In genomic region chr4:119293574-119294258, GRCm38 (mm10) we compare ENCODE assay signal across 8 mouse cellular contexts. TPM values are rescaled to one million over a fixed set of nuclear protein-coding genes. Genes with fewer than 3 reads are reported as not detected.
DNase-seq lines count a peak whose midpoint lies in the region; ATAC-seq and TF ChIP-seq lines count a peak whose summit lies in the region.

No protein-coding gene starts in this region.

- peak overlapping the region; percentile 96 for H3K4me3 ChIP-seq in heart, embryonic 10.5 days
- H3K4me3 ChIP-seq in brown adipose tissue, adult 24 weeks (ENCODE audit: insufficient read depth, low read depth, low read length), result peak overlapping the region; percentile 81
- peak overlapping the region; percentile 92 for H3K4me3 ChIP-seq in forebrain, embryonic 14.5 days (ENCODE audit: low read depth, low read length)
- peak overlapping the region; percentile 87 for H3K4me3 ChIP-seq in hindbrain, postnatal 0 days (ENCODE audit: low read length)
- peak overlapping the region; percentile 84 for H3K4me3 ChIP-seq in limb, embryonic 14.5 days (replicated peaks; ENCODE audit: low read length)
- peak overlapping the region; percentile 92 for H3K4me3 ChIP-seq in midbrain, postnatal 0 days (ENCODE audit: low read depth, low read length)
- peak overlapping the region; percentile 71 for H3K4me3 ChIP-seq in stomach, embryonic 16.5 days (replicated peaks; ENCODE audit: low read length)

- no peak for TF ChIP-seq CTCF in hindbrain, postnatal 0 days (IDR thresholded peaks at IDR 0.05; ENCODE audit: low read depth)
- TF ChIP-seq CTCF in midbrain, postnatal 0 days (IDR thresholded peaks at IDR 0.05), result no peak

- TF ChIP-seq POLR2A in limb, embryonic 14.5 days (IDR thresholded peaks at IDR 0.05; ENCODE audit: borderline replicate concordance, extremely low read depth, insufficient read depth, insufficient read length), result no peak

- peak overlapping the region; percentile 99 for H3K27ac ChIP-seq in heart, embryonic 10.5 days
- peak overlapping the region; percentile 55 for H3K27ac ChIP-seq in brown adipose tissue, adult 24 weeks (replicated peaks; ENCODE audit: low read depth, low read length)
- peak overlapping the region; percentile 82 for H3K27ac ChIP-seq in forebrain, embryonic 14.5 days (ENCODE audit: low read depth, low read length)
- H3K27ac ChIP-seq in hindbrain, postnatal 0 days, result peak overlapping the region; percentile 84
- peak overlapping the region; percentile 79 for H3K27ac ChIP-seq in limb, embryonic 14.5 days (replicated peaks; ENCODE audit: low read depth, low read length)
- H3K27ac ChIP-seq in midbrain, postnatal 0 days (ENCODE audit: low read depth, low read length), result peak overlapping the region; percentile 93
- H3K27ac ChIP-seq in stomach, embryonic 16.5 days (ENCODE audit: low read length), result peak overlapping the region; percentile 79

- no peaks in the 10 kb centered on the region for H3K27me3 ChIP-seq in heart, embryonic 10.5 days (ENCODE audit: insufficient read depth, poor library complexity, severe bottlenecking)
- H3K27me3 ChIP-seq in forebrain, embryonic 14.5 days (replicated peaks; ENCODE audit: control insufficient read depth, insufficient read depth, low read length), result no peaks in the 10 kb centered on the region
- no peaks in the 10 kb centered on the region for H3K27me3 ChIP-seq in hindbrain, postnatal 0 days (ENCODE audit: insufficient read depth, low read length)
- H3K27me3 ChIP-seq in limb, embryonic 14.5 days (ENCODE audit: control insufficient read depth, insufficient read depth, low read length), result no peaks in the 10 kb centered on the region
- H3K27me3 ChIP-seq in midbrain, postnatal 0 days (ENCODE audit: insufficient read depth, low read length), result no peaks in the 10 kb centered on the region
- no peaks in the 10 kb centered on the region for H3K27me3 ChIP-seq in stomach, embryonic 16.5 days (ENCODE audit: control insufficient read depth, insufficient read depth, low read length)

- under 1% methylated on average over 74 of the region's 80 CpGs for WGBS in heart, embryonic 10.5 days
- under 1% methylated on average over 45 of the region's 80 CpGs for WGBS in forebrain, embryonic 14.5 days
- 2% methylated on average over 40 of the region's 80 CpGs for WGBS in hindbrain, postnatal 0 days
- 0% methylated on average over 50 of the region's 80 CpGs for WGBS in limb, embryonic 14.5 days
- 4% methylated on average over 47 of the region's 80 CpGs for WGBS in midbrain, postnatal 0 days
- under 1% methylated on average over 35 of the region's 80 CpGs for WGBS in stomach, embryonic 16.5 days

- peak; percentile 38 for ATAC-seq in forebrain, embryonic 14.5 days
- peak; percentile 11 for ATAC-seq in hindbrain, postnatal 0 days
- ATAC-seq in limb, embryonic 14.5 days (ENCODE audit: low FRiP score, low read depth), result peak; percentile 16
- peak; percentile 14 for ATAC-seq in midbrain, postnatal 0 days (ENCODE audit: low FRiP score)
- ATAC-seq in stomach, embryonic 16.5 days (ENCODE audit: insufficient read depth, low FRiP score), result 0 out of 2 replicates have a peak, but pooled peaks have one; percentile 2

- peaks cover 12% of the 10 kb centered on the region for H3K4me1 ChIP-seq in heart, embryonic 10.5 days
- peaks cover 11% of the 10 kb centered on the region for H3K4me1 ChIP-seq in brown adipose tissue, adult 24 weeks (ENCODE audit: control insufficient read depth, insufficient read depth, insufficient read length, low read length)
- peaks cover 9% of the 10 kb centered on the region; the same call in 1 of the 2 replicates for H3K4me1 ChIP-seq in forebrain, embryonic 14.5 days (ENCODE audit: control insufficient read depth, insufficient read depth, low read length)
- no peaks in the 10 kb centered on the region for H3K4me1 ChIP-seq in hindbrain, postnatal 0 days (ENCODE audit: insufficient read depth, low read length)
- H3K4me1 ChIP-seq in limb, embryonic 14.5 days (ENCODE audit: control insufficient read depth, insufficient read depth, low read length), result peaks cover 14% of the 10 kb centered on the region
- no peaks in the 10 kb centered on the region; the same call in 1 of the 2 replicates for H3K4me1 ChIP-seq in midbrain, postnatal 0 days (ENCODE audit: insufficient read depth, low read length)
- H3K4me1 ChIP-seq in stomach, embryonic 16.5 days (ENCODE audit: control insufficient read depth, insufficient read depth, low read length), result peaks cover 18% of the 10 kb centered on the region

- peak overlapping the region; percentile 81 for H3K4me2 ChIP-seq in forebrain, embryonic 14.5 days (ENCODE audit: low read length)
- peak overlapping the region; percentile 76 for H3K4me2 ChIP-seq in hindbrain, postnatal 0 days (ENCODE audit: low read depth, low read length)
- peak overlapping the region; percentile 71 for H3K4me2 ChIP-seq in limb, embryonic 14.5 days (replicated peaks; ENCODE audit: low read depth, low read length, severe bottlenecking)
- H3K4me2 ChIP-seq in midbrain, postnatal 0 days (ENCODE audit: low read depth, low read length, poor library complexity, severe bottlenecking), result peak overlapping the region; percentile 81
- H3K4me2 ChIP-seq in stomach, embryonic 16.5 days (ENCODE audit: low read depth, low read length), result peak overlapping the region; percentile 61

- H3K36me3 ChIP-seq in heart, embryonic 10.5 days, result peaks cover 21% of the 10 kb centered on the region
- H3K36me3 ChIP-seq in forebrain, embryonic 14.5 days (ENCODE audit: control insufficient read depth, insufficient read depth, low read length), result peaks cover 5% of the 10 kb centered on the region; the same call in 1 of the 2 replicates
- no peaks in the 10 kb centered on the region for H3K36me3 ChIP-seq in hindbrain, postnatal 0 days (ENCODE audit: insufficient read depth, low read length)
- H3K36me3 ChIP-seq in limb, embryonic 14.5 days (ENCODE audit: control insufficient read depth, insufficient read depth, low read length), result peaks cover 17% of the 10 kb centered on the region
- H3K36me3 ChIP-seq in midbrain, postnatal 0 days (ENCODE audit: insufficient read depth, low read length), result no peaks in the 10 kb centered on the region
- H3K36me3 ChIP-seq in stomach, embryonic 16.5 days (ENCODE audit: control insufficient read depth, insufficient read depth, low read length), result 0 out of 2 replicates have a peak, but pooled peaks cover 4% of the 10 kb centered on the region

- peak overlapping the region; percentile 90 for H3K9ac ChIP-seq in forebrain, embryonic 14.5 days (ENCODE audit: low read length)
- peak overlapping the region; percentile 84 for H3K9ac ChIP-seq in hindbrain, postnatal 0 days (replicated peaks; ENCODE audit: low read length)
- H3K9ac ChIP-seq in limb, embryonic 14.5 days (ENCODE audit: low read depth, low read length, severe bottlenecking), result peak overlapping the region; percentile 87
- H3K9ac ChIP-seq in midbrain, postnatal 0 days (replicated peaks; ENCODE audit: low read length, poor library complexity, severe bottlenecking), result peak overlapping the region; percentile 84
- H3K9ac ChIP-seq in stomach, embryonic 16.5 days (ENCODE audit: low read length), result peak overlapping the region; percentile 84

- peak; percentile 82 for DNase-seq in heart, embryonic 10.5 days (ENCODE audit: low spot score)
- no peak for DNase-seq in heart, adult 11 months
- DNase-seq in forebrain, embryonic 14.5 days (ENCODE audit: low spot score), result peak; percentile 26
- DNase-seq in hindbrain, postnatal 0 days (ENCODE audit: low spot score), result peak; percentile 46
- DNase-seq in limb, embryonic 14.5 days (ENCODE audit: low spot score), result peak; percentile 3
- peak; percentile 2 for DNase-seq in midbrain, postnatal 0 days (ENCODE audit: low spot score)

- H3K9me3 ChIP-seq in heart, embryonic 10.5 days, result no peaks in the 10 kb centered on the region
- no peaks in the 10 kb centered on the region for H3K9me3 ChIP-seq in forebrain, embryonic 14.5 days (replicated peaks; ENCODE audit: control insufficient read depth, low read length)
- H3K9me3 ChIP-seq in hindbrain, postnatal 0 days (ENCODE audit: low read length), result no peaks in the 10 kb centered on the region
- no peaks in the 10 kb centered on the region for H3K9me3 ChIP-seq in limb, embryonic 14.5 days (ENCODE audit: control insufficient read depth, low read length)
- H3K9me3 ChIP-seq in midbrain, postnatal 0 days (ENCODE audit: low read length), result no peaks in the 10 kb centered on the region
- no peaks in the 10 kb centered on the region for H3K9me3 ChIP-seq in stomach, embryonic 16.5 days (replicated peaks; ENCODE audit: control insufficient read depth, low read length)

RNA-seq across cellular contexts. Expression of gene Ybx1, which starts 0.7 kb away (rescaled TPM):
- polyA plus RNA-seq in heart, embryonic 10.5 days (2016; fragmentation: Nextera tagmentation; extraction: Ambion mirVana), result 712 and 1,091 TPM in 2 replicates
- polyA plus RNA-seq in brown adipose tissue, adult 24 weeks (2012; ENCODE audit: insufficient read depth, insufficient read length, missing spikeins), result 573 and 1,023 TPM in 2 replicates
- polyA plus RNA-seq in forebrain, embryonic 14.5 days (2014; fragmentation: Nextera tagmentation; extraction: Ambion mirVana), result 963 and 964 TPM in 2 replicates
- total RNA-seq in hindbrain, postnatal 0 days (2014; rRNA removed), result 376 and 481 TPM in 2 replicates
- 922 and 930 TPM in 2 replicates for polyA plus RNA-seq in hindbrain, postnatal 0 days (2015; fragmentation: Nextera tagmentation; extraction: Ambion mirVana)
- polyA plus RNA-seq in limb, embryonic 14.5 days (2012; rRNA removed), result 410 and 546 TPM in 2 replicates
- 757 and 793 TPM in 2 replicates for polyA plus RNA-seq in limb, embryonic 14.5 days (2014; fragmentation: Nextera tagmentation; extraction: Ambion mirVana)
- 678 and 724 TPM in 2 replicates for total RNA-seq in midbrain, postnatal 0 days (2014; rRNA removed)
- polyA plus RNA-seq in midbrain, postnatal 0 days (2015; fragmentation: Nextera tagmentation; extraction: Ambion mirVana), result 971 and 1,006 TPM in 2 replicates
- 279 and 346 TPM in 2 replicates for polyA plus RNA-seq in stomach, embryonic 16.5 days (2015; fragmentation: Nextera tagmentation; extraction: Ambion mirVana)

RNA-seq across cellular contexts. Expression of gene Ppih, which starts 26.6 kb away (rescaled TPM):
- 70.6 and 98.8 TPM in 2 replicates for polyA plus RNA-seq in heart, embryonic 10.5 days (2016; fragmentation: Nextera tagmentation; extraction: Ambion mirVana)
- polyA plus RNA-seq in brown adipose tissue, adult 24 weeks (2012; ENCODE audit: insufficient read depth, insufficient read length, missing spikeins), result 15.4 and 17.0 TPM in 2 replicates
- polyA plus RNA-seq in forebrain, embryonic 14.5 days (2014; fragmentation: Nextera tagmentation; extraction: Ambion mirVana), result 84.1 and 95.8 TPM in 2 replicates
- total RNA-seq in hindbrain, postnatal 0 days (2014; rRNA removed), result 27.4 and 29.9 TPM in 2 replicates
- 50.4 and 55.3 TPM in 2 replicates for polyA plus RNA-seq in hindbrain, postnatal 0 days (2015; fragmentation: Nextera tagmentation; extraction: Ambion mirVana)
- 65.0 and 81.4 TPM in 2 replicates for polyA plus RNA-seq in limb, embryonic 14.5 days (2012; rRNA removed)
- 87.9 and 88.5 TPM in 2 replicates for polyA plus RNA-seq in limb, embryonic 14.5 days (2014; fragmentation: Nextera tagmentation; extraction: Ambion mirVana)
- 22.8 and 30.3 TPM in 2 replicates for total RNA-seq in midbrain, postnatal 0 days (2014; rRNA removed)
- 42.7 and 44.3 TPM in 2 replicates for polyA plus RNA-seq in midbrain, postnatal 0 days (2015; fragmentation: Nextera tagmentation; extraction: Ambion mirVana)
- 62.8 and 70.6 TPM in 2 replicates for polyA plus RNA-seq in stomach, embryonic 16.5 days (2015; fragmentation: Nextera tagmentation; extraction: Ambion mirVana)

RNA-seq across cellular contexts. Expression of gene Cldn19, which starts 38.5 kb away (rescaled TPM):
- polyA plus RNA-seq in heart, embryonic 10.5 days (2016; fragmentation: Nextera tagmentation; extraction: Ambion mirVana), result 0.16 TPM in 1 of 2 replicates, not detected in the other
- polyA plus RNA-seq in brown adipose tissue, adult 24 weeks (2012; ENCODE audit: insufficient read depth, insufficient read length, missing spikeins), result 0.46 TPM in 1 of 2 replicates, not detected in the other
- polyA plus RNA-seq in forebrain, embryonic 14.5 days (2014; fragmentation: Nextera tagmentation; extraction: Ambion mirVana), result 0.13 and 0.35 TPM in 2 replicates
- 3.6 and 5.1 TPM in 2 replicates for total RNA-seq in hindbrain, postnatal 0 days (2014; rRNA removed)
- polyA plus RNA-seq in hindbrain, postnatal 0 days (2015; fragmentation: Nextera tagmentation; extraction: Ambion mirVana), result 1.1 and 1.7 TPM in 2 replicates
- 0.38 and 0.59 TPM in 2 replicates for polyA plus RNA-seq in limb, embryonic 14.5 days (2012; rRNA removed)
- polyA plus RNA-seq in limb, embryonic 14.5 days (2014; fragmentation: Nextera tagmentation; extraction: Ambion mirVana), result 0.10 and 0.91 TPM in 2 replicates
- total RNA-seq in midbrain, postnatal 0 days (2014; rRNA removed), result 2.7 and 4.5 TPM in 2 replicates
- 0.75 and 0.77 TPM in 2 replicates for polyA plus RNA-seq in midbrain, postnatal 0 days (2015; fragmentation: Nextera tagmentation; extraction: Ambion mirVana)
- polyA plus RNA-seq in stomach, embryonic 16.5 days (2015; fragmentation: Nextera tagmentation; extraction: Ambion mirVana), result 0.10 and 0.27 TPM in 2 replicates
